Mouse (Mus musculus): ENCODE measurements around the gene Anapc1. TPM values are rescaled to one million over a fixed set of nuclear protein-coding genes. Genes with fewer than 3 reads are reported as not detected.

Anapc1 gene
- polyA plus RNA-seq, 1 experiment, result 45.5 TPM

DNA sequence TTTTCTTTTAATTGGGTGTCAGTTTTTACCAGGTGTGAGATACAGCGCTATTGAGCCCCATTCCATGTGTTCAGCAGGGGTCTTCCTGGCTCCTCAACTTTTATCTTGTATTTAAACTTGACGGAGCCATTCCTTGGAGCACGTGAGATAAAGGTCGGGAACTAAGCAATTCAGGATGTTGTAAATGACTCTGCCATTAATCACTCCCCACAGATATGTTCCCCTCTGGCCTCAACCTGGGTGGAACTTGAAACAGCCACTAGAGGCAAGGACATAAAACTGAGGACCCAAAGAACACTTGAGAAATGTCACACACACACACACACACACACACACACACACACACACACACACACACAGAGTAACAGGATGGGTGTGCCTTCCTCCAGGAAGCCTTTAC is 118.7 kb downstream of the Anapc1 start:
- no peak for DNase-seq (ENCODE audit: extremely low spot score in 1 of 2, low spot score in 1 of 2)

DNA sequence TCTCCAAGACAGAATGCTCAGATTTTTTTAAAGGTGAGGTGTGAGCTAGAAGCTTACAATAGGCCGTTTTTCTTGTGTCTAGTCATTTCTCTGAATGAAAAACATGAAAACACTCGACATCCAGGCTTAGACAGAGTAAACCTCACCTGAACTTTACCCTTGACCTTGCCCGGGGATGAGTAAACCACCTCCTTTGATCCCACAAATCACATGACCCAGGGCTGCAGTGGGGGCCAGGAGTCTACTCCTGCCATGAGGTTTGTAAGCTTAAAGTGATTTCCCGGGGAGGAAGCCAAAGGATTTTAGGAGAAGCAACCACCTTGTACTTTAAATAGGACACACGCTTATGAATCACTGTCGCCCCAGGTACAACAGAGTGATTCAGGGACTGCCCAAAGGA is 119.2 kb downstream of the Anapc1 start:
- DNase-seq (ENCODE audit: extremely low spot score in 1 of 2, low spot score in 1 of 2), result no peak

- DNase-seq (ENCODE audit: extremely low spot score in 1 of 2, low spot score in 1 of 2), result no peak
Measured at GRCm38 (mm10) chr2:128566304-128567147, 120.7 kb downstream of the Anapc1 start.

DNA sequence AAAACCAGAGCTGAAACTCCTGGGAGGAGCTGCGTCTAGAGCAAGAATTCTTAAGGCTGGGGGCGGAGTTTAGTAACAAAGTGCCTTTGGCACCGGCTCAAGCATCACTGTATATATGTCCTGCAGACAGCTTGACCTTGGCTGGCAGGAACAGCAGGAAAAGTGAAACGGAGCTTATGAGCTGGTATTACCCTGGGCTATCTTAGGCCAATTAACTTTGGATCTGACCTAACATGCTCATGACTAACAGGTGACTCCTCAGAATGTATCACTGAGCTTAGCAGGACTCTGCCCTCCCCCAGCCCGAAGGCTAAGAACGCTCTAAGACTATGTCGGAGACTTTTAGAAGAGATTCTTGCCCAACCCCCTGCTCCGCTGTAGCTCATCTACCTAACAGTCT is 121.3 kb downstream of the Anapc1 start:
- DNase-seq (ENCODE audit: extremely low spot score in 1 of 2, low spot score in 1 of 2), result no peak

DNA sequence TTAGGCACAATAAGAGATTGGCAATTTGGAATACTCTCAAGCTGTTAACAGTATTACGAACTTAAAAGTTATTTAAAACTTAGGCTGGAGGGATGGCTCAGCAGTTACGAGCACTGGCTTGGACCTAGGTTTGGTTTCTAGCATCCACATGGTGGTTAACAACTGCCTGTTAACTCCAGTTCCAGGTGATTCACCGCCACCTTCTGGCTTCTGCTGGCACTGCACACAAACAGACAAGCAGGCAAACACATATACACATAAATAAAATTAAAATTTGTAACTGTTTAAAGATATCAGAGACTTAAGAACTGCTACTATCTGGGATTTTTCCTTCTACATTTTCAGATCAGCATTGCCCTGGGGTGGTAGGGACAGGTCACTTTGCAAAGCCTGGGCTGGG is 123.0 kb downstream of the Anapc1 start:
- DNase-seq (ENCODE audit: extremely low spot score in 1 of 2, low spot score in 1 of 2), result no peak

Other genes with a start within 250 kb of the Anapc1 start
- gene Spdye4c, start 96.2 kb downstream of the Anapc1 start, polyA plus RNA-seq (2012; rRNA removed), result not detected in 2 replicates
- gene Mertk, start 11.6 kb upstream of the Anapc1 start, polyA plus RNA-seq (2012; rRNA removed), result 16.8 and 18.3 TPM in 2 replicates
- gene Tmem87b, start 130.7 kb upstream of the Anapc1 start, polyA plus RNA-seq (2012; rRNA removed), result 24.0 and 28.0 TPM in 2 replicates
- gene Fbln7, start 175.6 kb upstream of the Anapc1 start, polyA plus RNA-seq (2012; rRNA removed), result 1.6 and 1.9 TPM in 2 replicates

All from frontal cortex, adult 2 months (tissue).